Mouse (Mus musculus) stomach, postnatal 0 days (tissue): ENCODE results near the gene Prkacb. TPM values are rescaled to one million over a fixed set of nuclear protein-coding genes. Genes with fewer than 3 reads are reported as not detected.

Source experiments
- ATAC-seq: fragments of 200-750 bp; cut with Nextera tagmentation; 2 replicates; pipeline ENCODE4 v1.8.0; 2017; ENCODE audit not compliant: low FRiP score, low TSS enrichment
- DNase-seq: peaks from one replicate; pipeline ENCODE4 v3.0.0-alpha.2; 2016; ENCODE audit warnings: low spot score
- H3K27ac ChIP-seq: fragments of 300-500 bp; sonication (generic); replicated peaks from 2 replicates; pipeline ENCODE4 v1.5.1; 2014; ENCODE audit warnings: mild to moderate bottlenecking, control low read depth
- H3K27me3 ChIP-seq: fragments of 300-500 bp; sonication (generic); 2 replicates; pipeline ENCODE4 v1.6.1; 2014; ENCODE audit warnings: low read length; ENCODE audit not compliant: control insufficient read depth, insufficient read depth
- H3K36me3 ChIP-seq: fragments of 300-500 bp; sonication (generic); 2 replicates; pipeline ENCODE4 v1.6.1; 2014; ENCODE audit warnings: low read length, mixed read lengths; ENCODE audit not compliant: control insufficient read depth, insufficient read depth
- H3K4me1 ChIP-seq: fragments of 300-500 bp; sonication (generic); replicated peaks from 2 replicates; pipeline ENCODE4 v1.6.1; 2014; ENCODE audit warnings: antibody characterized with exemption; ENCODE audit not compliant: control insufficient read depth, insufficient read depth
- H3K4me2 ChIP-seq: fragments of 300-500 bp; sonication (generic); replicated peaks from 2 replicates; pipeline ENCODE4 v1.6.1; 2014; ENCODE audit warnings: low read depth, mild to moderate bottlenecking, control low read depth, moderate library complexity
- H3K4me3 ChIP-seq: fragments of 300-500 bp; sonication (generic); 2 replicates; pipeline ENCODE4 v1.5.1; 2014; ENCODE audit warnings: low read depth, low read length, control low read depth
- H3K9ac ChIP-seq: fragments of 300-500 bp; sonication (generic); 2 replicates; pipeline ENCODE4 v1.6.1; 2014; ENCODE audit warnings: mild to moderate bottlenecking, low read length, control low read depth, mixed read lengths
- H3K9me3 ChIP-seq: fragments of 300-500 bp; sonication (generic); 2 replicates; pipeline ENCODE4 v1.6.1; 2016; ENCODE audit warnings: low read length; ENCODE audit not compliant: control insufficient read depth
- CTCF ChIP-seq: IDR thresholded peaks from 2 replicates; pipeline ENCODE4 v1.5.1; 2016; ENCODE audit warnings: antibody characterized with exemption, low read depth, mild to moderate bottlenecking, moderate library complexity
- EP300 ChIP-seq: optimal IDR thresholded peaks from 2 replicates; pipeline ENCODE3; 2016; ENCODE audit warnings: antibody characterized with exemption
- WGBS: fragments of 180-500 bp; shearing (Covaris S2); extraction: QIAGEN DNeasy Blood & Tissue Kit; methylation state at CpG from one replicate; pipeline ENCODE4 v1.1.7; 2014; 5-methylcytosine and 5-hydroxymethylcytosine counted together
- polyA plus RNA-seq: library from polyadenylated mRNA; unstranded; fragments of >200 nt; fragmentation: Nextera tagmentation; extraction: Ambion mirVana; gene quantifications from 2 replicates; pipeline ENCODE4 v1.2.1, GENCODE M21; 2015

Gene Prkacb
- polyA plus RNA-seq, 1 experiment from 2014 or later: 27.8 TPM

DNA sequence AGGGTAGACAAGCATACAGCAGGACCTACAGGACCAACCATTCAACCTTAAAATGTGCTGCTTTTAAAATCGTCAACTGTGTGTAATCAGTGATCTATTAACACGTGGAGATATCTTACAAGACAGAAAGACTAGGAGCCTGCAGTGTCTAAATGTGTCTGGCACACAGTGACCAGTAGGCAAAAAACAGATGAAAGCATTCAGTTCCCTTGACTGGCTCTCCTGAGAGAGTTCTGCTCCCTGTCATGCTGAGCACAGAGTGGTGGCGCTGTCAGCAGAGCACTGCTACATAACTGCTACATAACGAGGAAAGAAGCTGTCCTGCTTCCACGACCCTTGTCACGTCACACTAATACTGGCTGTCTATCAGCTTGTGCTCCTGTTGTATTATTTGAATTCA lies 30.2 kb downstream of the Prkacb start:
- Histone ChIP-seq H3K9ac (no peak overlapping the region), H3K9me3 (no peaks in the 10 kb centered on the region), H3K27ac (no peak overlapping the region), H3K4me1 (peaks cover 3% of the 10 kb centered on the region; the same call in 1 of the 2 replicates), H3K36me3 (no peaks in the 10 kb centered on the region), H3K27me3 (no peaks in the 10 kb centered on the region), H3K4me3 (no peak overlapping the region), H3K4me2 (no peak overlapping the region)
- DNase-seq: no peak
- ATAC-seq: no peak
- TF ChIP-seq EP300 (no peak), CTCF (peak; percentile 28; the same call in 1 of the 2 replicates)
- 55% methylated on average over 6 of the region's 6 CpGs for WGBS

GRCm38 (mm10) chr3:146781131-146781530 lies 31.7 kb downstream of the Prkacb start:
- Histone ChIP-seq H3K4me1 (peaks cover 3% of the 10 kb centered on the region; the same call in 1 of the 2 replicates), H3K27me3 (no peaks in the 10 kb centered on the region), H3K9ac (peak overlapping the region; percentile 45; the same call in 1 of the 2 replicates), H3K4me3 (peak overlapping the region; percentile 8; the same call in 1 of the 2 replicates), H3K36me3 (no peaks in the 10 kb centered on the region), H3K9me3 (no peaks in the 10 kb centered on the region), H3K4me2 (peak overlapping the region; percentile 43), H3K27ac (peak overlapping the region; percentile 56; the same call in 1 of the 2 replicates)
- TF ChIP-seq CTCF (no peak), EP300 (no peak)
- ATAC-seq (0 out of 2 replicates have a peak, but pooled peaks have one; percentile 59), DNase-seq (no peak)
- 22% methylated on average over 11 of the region's 11 CpGs for WGBS

DNA sequence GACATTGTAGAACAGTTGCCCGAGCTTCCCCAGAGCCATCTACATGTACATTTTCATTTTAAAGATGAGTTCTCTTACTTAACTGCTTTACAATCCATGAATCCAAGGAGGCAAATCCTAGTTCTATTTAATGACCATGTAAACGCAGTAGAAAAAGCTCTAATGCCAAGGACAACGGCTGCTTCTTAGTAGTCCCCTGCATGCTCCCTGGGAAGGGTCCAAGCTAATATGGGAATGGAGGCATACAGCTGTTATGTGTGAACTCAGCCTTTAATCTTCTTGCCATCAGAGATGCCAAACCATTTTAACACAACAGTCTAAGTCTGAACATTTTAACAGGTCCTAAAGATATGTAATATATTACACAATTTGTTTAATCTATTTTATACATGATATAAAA lies 32.5 kb downstream of the Prkacb start:
- TF ChIP-seq EP300 (no peak), CTCF (no peak)
- no peak overlapping the region for H3K4me2 ChIP-seq
- DNase-seq (no peak), ATAC-seq (no peak)
- no peaks in the 10 kb centered on the region for H3K36me3 ChIP-seq
- H3K9me3 ChIP-seq: no peaks in the 10 kb centered on the region
- H3K4me1 ChIP-seq: peaks cover 3% of the 10 kb centered on the region; the same call in 1 of the 2 replicates
- H3K9ac ChIP-seq: no peak overlapping the region
- H3K4me3 ChIP-seq: no peak overlapping the region
- H3K27me3 ChIP-seq: no peaks in the 10 kb centered on the region
- H3K27ac ChIP-seq: no peak overlapping the region
- 59% methylated on average over 3 of the region's 3 CpGs for WGBS

DNA sequence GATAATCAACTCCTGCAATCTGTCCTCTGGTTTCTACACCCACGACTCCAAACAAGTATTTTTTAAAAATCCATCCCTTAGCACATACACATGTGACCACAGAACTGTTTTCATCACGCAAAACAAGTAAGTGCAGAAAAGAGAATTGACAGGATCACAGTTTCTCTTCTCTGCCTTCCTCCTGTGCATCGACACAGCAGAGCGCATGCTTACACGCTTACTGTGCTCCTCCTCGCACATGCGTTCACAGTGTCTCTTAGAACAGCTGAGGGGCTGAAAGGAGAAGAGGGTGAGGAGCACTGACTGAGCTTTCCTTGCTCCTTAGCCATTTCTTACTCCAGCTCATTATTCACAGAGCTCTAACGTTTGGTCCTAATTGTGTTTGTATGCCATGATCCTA lies 33.9 kb downstream of the Prkacb start:
- no peak for DNase-seq
- Histone ChIP-seq H3K9me3 (no peaks in the 10 kb centered on the region), H3K27ac (no peak overlapping the region), H3K4me2 (no peak overlapping the region), H3K27me3 (no peaks in the 10 kb centered on the region), H3K4me1 (peaks cover 3% of the 10 kb centered on the region; the same call in 1 of the 2 replicates), H3K4me3 (no peak overlapping the region), H3K9ac (no peak overlapping the region), H3K36me3 (no peaks in the 10 kb centered on the region)
- ATAC-seq: no peak
- TF ChIP-seq CTCF (no peak), EP300 (no peak)
- WGBS: 81% methylated on average over 8 of the region's 8 CpGs

DNA sequence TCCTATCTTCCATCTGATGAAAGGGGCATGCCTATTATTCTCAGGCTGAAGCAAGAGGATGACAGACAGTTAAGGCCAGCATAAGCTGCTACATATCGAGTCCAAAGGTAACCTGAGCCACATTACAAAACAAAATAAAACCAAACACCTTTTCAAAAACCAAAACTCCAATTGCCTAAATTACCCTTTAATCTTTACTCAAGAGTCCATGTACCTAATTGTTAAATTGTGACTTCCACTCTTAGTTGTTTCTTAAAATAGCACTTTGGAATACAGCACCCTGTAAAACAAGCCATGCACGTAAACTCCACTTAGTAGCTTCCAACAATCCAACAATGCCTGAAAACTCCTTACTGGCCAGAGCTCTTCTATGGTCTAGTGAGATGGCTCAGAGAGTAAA lies 34.3 kb downstream of the Prkacb start:
- Histone ChIP-seq H3K36me3 (no peaks in the 10 kb centered on the region), H3K4me3 (no peak overlapping the region), H3K9ac (no peak overlapping the region), H3K27ac (no peak overlapping the region), H3K4me2 (no peak overlapping the region), H3K4me1 (peaks cover 3% of the 10 kb centered on the region; the same call in 1 of the 2 replicates), H3K9me3 (no peaks in the 10 kb centered on the region), H3K27me3 (no peaks in the 10 kb centered on the region)
- 78% methylated on average over 2 of the region's 2 CpGs for WGBS
- no peak for TF ChIP-seq EP300
- no peak for TF ChIP-seq CTCF
- DNase-seq (no peak), ATAC-seq (no peak)

GRCm38 (mm10) chr3:146776711-146777110 lies 36.1 kb downstream of the Prkacb start:
- ATAC-seq: no peak
- 74% methylated on average over 5 of the region's 5 CpGs for WGBS
- no peak overlapping the region for H3K4me3 ChIP-seq
- H3K9ac ChIP-seq: no peak overlapping the region
- TF ChIP-seq EP300: no peak
- TF ChIP-seq CTCF: no peak
- H3K4me2 ChIP-seq: no peak overlapping the region
- H3K27ac ChIP-seq: no peak overlapping the region
- no peaks in the 10 kb centered on the region for H3K36me3 ChIP-seq
- no peak for DNase-seq
- H3K4me1 ChIP-seq: peaks cover 3% of the 10 kb centered on the region; the same call in 1 of the 2 replicates
- H3K27me3 ChIP-seq: no peaks in the 10 kb centered on the region
- H3K9me3 ChIP-seq: no peaks in the 10 kb centered on the region
